Mouse (Mus musculus) MEL (cell line): ENCODE data around the gene Slc25a17.

Source experiments
- CHD1 ChIP-seq: IDR thresholded peaks from 2 replicates; pipeline ENCODE4 v1.6.1; 2012; ENCODE audit warnings: low read depth, mild to moderate bottlenecking, inconsistent platforms, low read length, improper control_type of control experiment
- CTCF ChIP-seq, 3 experiments: IDR thresholded peaks in 2 of 3; conservative IDR thresholded peaks in 1 of 3; 2 replicates each; pipeline ENCODE4 v1.5.1; 2011 to 2012; ENCODE audit warnings: low read length in 3 of 3, low read depth in 2 of 3, mild to moderate bottlenecking in 2 of 3, improper control_type of control experiment in 1 of 3, inconsistent platforms in 1 of 3, mixed read lengths in 1 of 3, moderate library complexity in 1 of 3; ENCODE audit not compliant: control insufficient read depth in 1 of 3, insufficient read depth in 1 of 3, poor library complexity in 1 of 3, severe bottlenecking in 1 of 3
- POLR2A ChIP-seq, 2 experiments: IDR thresholded peaks; 2 replicates each; pipeline ENCODE4 v1.6.1; 2011 to 2012; ENCODE audit warnings: low read length in 2 of 2, mild to moderate bottlenecking in 2 of 2, control low read depth in 1 of 2, improper control_type of control experiment in 1 of 2, low read depth in 1 of 2, moderate library complexity in 1 of 2; ENCODE audit not compliant: control insufficient read depth in 1 of 2, insufficient read depth in 1 of 2, poor library complexity in 1 of 2
- TAL1 ChIP-seq: IDR thresholded peaks from 2 replicates; pipeline ENCODE4 v1.6.1; 2012; ENCODE audit warnings: mild to moderate bottlenecking, inconsistent platforms, low read length, moderate library complexity, mixed read lengths
- TCF12 ChIP-seq: IDR thresholded peaks from 2 replicates; pipeline ENCODE4 v1.6.1; 2014; ENCODE audit warnings: low read depth, mild to moderate bottlenecking, inconsistent platforms, low read length, improper control_type of control experiment, moderate library complexity
- UBTF ChIP-seq: IDR thresholded peaks from 2 replicates; pipeline ENCODE4 v1.6.1; 2012; ENCODE audit warnings: low read depth, mild to moderate bottlenecking, inconsistent platforms, low read length, improper control_type of control experiment, moderate library complexity, borderline replicate concordance; ENCODE audit not compliant: insufficient read depth

DNA sequence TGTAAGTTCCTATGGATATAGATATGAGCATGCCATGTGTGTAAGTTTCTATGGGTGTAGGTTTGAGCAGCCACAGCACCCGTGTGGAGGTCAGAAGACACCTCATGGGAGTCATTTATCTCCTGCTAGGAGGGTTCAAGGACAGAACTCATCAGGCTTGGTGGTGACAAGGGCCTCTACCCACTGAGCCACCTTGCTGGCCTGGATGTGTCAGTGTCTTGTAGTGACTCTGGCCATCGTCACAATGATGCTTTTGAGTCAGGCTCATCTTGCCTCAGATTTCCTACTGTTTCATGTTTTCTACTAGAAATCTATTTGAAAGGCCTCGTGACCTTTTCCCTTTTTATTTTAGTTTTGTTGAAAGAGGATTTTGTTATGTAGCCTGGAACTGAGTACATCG, 61.1 kb downstream of the Slc25a17 start:
- TF ChIP-seq POLR2A (IDR thresholded peaks at IDR 0.05; ENCODE audit: control insufficient read depth in 1 of 2, insufficient read depth in 1 of 2, low read depth in 1 of 2, low read length in 2 of 2, poor library complexity in 1 of 2) (no peak), CHD1 (no peak), CTCF (IDR thresholded peaks at IDR 0.05 in 2 of 3, conservative IDR thresholded peaks at IDR 0.05 in 1 of 3; ENCODE audit: control insufficient read depth in 1 of 3, insufficient read depth in 1 of 3, low read depth in 2 of 3, low read length in 3 of 3, poor library complexity in 1 of 3, severe bottlenecking in 1 of 3) (no peak), TCF12 (no peak), UBTF (no peak), TAL1 (no peak)
